Mouse (Mus musculus) liver, embryonic 14.5 days (tissue): ENCODE measurements around the gene Nup133. TPM values are rescaled to one million over a fixed set of nuclear protein-coding genes. Genes with fewer than 3 reads are reported as not detected.
"Not testable (repeated sequence)": the region's sequence is repeated elsewhere in the genome, so short reads cannot be mapped to it uniquely, and the experiment has no call there.

Experiments used
- ATAC-seq: fragments of 200-750 bp; cut with Nextera tagmentation; 2 replicates; pipeline ENCODE4 v1.8.0; 2017; ENCODE audit warnings: moderate number of reproducible peaks, mild to moderate bottlenecking, moderate library complexity; ENCODE audit not compliant: insufficient read depth
- DNase-seq, 3 experiments: peaks; one replicate each; pipeline ENCODE4 v3.0.0-alpha.2; 2012 to 2013; ENCODE audit warnings: low read depth in 3 of 3, low spot score in 3 of 3
- H3K27ac ChIP-seq: fragments of 300-500 bp; sonication (generic); 2 replicates; pipeline ENCODE4 v1.5.1; 2014; ENCODE audit warnings: moderate library complexity, mild to moderate bottlenecking, control low read depth, inconsistent platforms
- H3K27me3 ChIP-seq: fragments of 300-500 bp; sonication (generic); 2 replicates; pipeline ENCODE4 v1.6.1; 2014; ENCODE audit warnings: mild to moderate bottlenecking, low read length, moderate library complexity; ENCODE audit not compliant: control insufficient read depth, insufficient read depth
- H3K36me3 ChIP-seq: fragments of 300-500 bp; sonication (generic); replicated peaks from 2 replicates; pipeline ENCODE4 v1.6.1; 2014; ENCODE audit warnings: low read depth; ENCODE audit not compliant: control insufficient read depth, insufficient read depth
- H3K4me1 ChIP-seq, 2 experiments: fragments of 200-500 bp in 1 of 2; fragments of 300-500 bp in 1 of 2; sonication (generic) in 1 of 2; replicated peaks; 2 replicates each; pipeline ENCODE4 v1.6.1; 2012 to 2014; ENCODE audit warnings: antibody characterized with exemption in 1 of 2, inconsistent platforms in 1 of 2, low read length in 1 of 2; ENCODE audit not compliant: control insufficient read depth in 2 of 2, insufficient read depth in 2 of 2
- H3K4me2 ChIP-seq: fragments of 300-500 bp; sonication (generic); 2 replicates; pipeline ENCODE4 v1.6.1; 2014; ENCODE audit warnings: low read depth, mild to moderate bottlenecking, control low read depth, moderate library complexity
- H3K4me3 ChIP-seq, 2 experiments: fragments of 200-500 bp in 1 of 2; fragments of 300-500 bp in 1 of 2; sonication (generic) in 1 of 2; 2 replicates each; pipeline ENCODE4 v1.5.1; 2012 to 2014; ENCODE audit warnings: low read depth in 2 of 2, low read length in 2 of 2, mild to moderate bottlenecking in 2 of 2, control low read depth in 1 of 2, inconsistent platforms in 1 of 2, moderate library complexity in 1 of 2; ENCODE audit not compliant: insufficient read depth in 1 of 2
- H3K9ac ChIP-seq: fragments of 300-500 bp; sonication (generic); replicated peaks from 2 replicates; pipeline ENCODE4 v1.6.1; 2014; ENCODE audit warnings: mild to moderate bottlenecking, control low read depth, moderate library complexity
- H3K9me3 ChIP-seq: fragments of 300-500 bp; sonication (generic); 2 replicates; pipeline ENCODE4 v1.6.1; 2016; ENCODE audit warnings: low read length, mixed read lengths; ENCODE audit not compliant: control insufficient read depth
- CTCF ChIP-seq: IDR thresholded peaks from 2 replicates; pipeline ENCODE4 v1.5.1; 2016; ENCODE audit warnings: antibody characterized with exemption, low read depth, control low read depth
- EP300 ChIP-seq: IDR thresholded peaks from 2 replicates; pipeline ENCODE4 v1.6.1; 2016; ENCODE audit warnings: antibody characterized with exemption, low read depth
- WGBS: fragments of 180-500 bp; shearing (Covaris S2); extraction: QIAGEN DNeasy Blood & Tissue Kit; methylation state at CpG from one replicate; pipeline ENCODE4 v1.1.7; 2014; ENCODE audit not compliant: insufficient replicate concordance; 5-methylcytosine and 5-hydroxymethylcytosine counted together
- polyA plus RNA-seq, 2 experiments: library from polyadenylated mRNA; depleted of rRNA in 1 of 2; stranded (reverse) in 1 of 2; unstranded in 1 of 2; fragments of >200 nt; fragmentation: Nextera tagmentation in 1 of 2; extraction: Ambion mirVana in 1 of 2; gene quantifications; 2 replicates each; pipeline versions ENCODE4 v1.2.1 to v1.2.3; 2012 to 2014

The Nup133 gene
- polyA plus RNA-seq, 2 experiments, result 17.6 to 23.3 TPM

- Histone ChIP-seq H3K9ac (no peak overlapping the region), H3K27ac (no peak overlapping the region), H3K27me3 (no peaks in the 10 kb centered on the region), H3K9me3 (no peaks in the 10 kb centered on the region), H3K4me1 (peaks cover 0 to 3% of the 10 kb centered on the region in 2 experiments; a peak in 2 of 4 replicates), H3K4me3 (no peak overlapping the region), H3K4me2 (no peak overlapping the region), H3K36me3 (peaks cover 99% of the 10 kb centered on the region)
- WGBS, result 70% methylated on average over 2 of the region's 2 CpGs
- DNase-seq (no peak), ATAC-seq (no peak)
- TF ChIP-seq CTCF (peak; percentile 54), EP300 (no peak)
Observed at GRCm38 (mm10) chr8:123966896-123967295, 17.8 kb upstream of the Nup133 start.

GRCm38 (mm10) chr8:123961371-123961770 lies 12.3 kb upstream of the Nup133 start:
- H3K27me3 ChIP-seq, result no peaks in the 10 kb centered on the region
- whole genome bisulfite sequencing, result 100% methylated on average over 1 of the region's 1 CpGs
- TF ChIP-seq CTCF (no peak), EP300 (no peak)
- no peak overlapping the region for H3K4me2 ChIP-seq
- H3K9me3 ChIP-seq, result no peaks in the 10 kb centered on the region
- DNase-seq (no peak), ATAC-seq (0 out of 2 replicates have a peak, but pooled peaks have one; percentile 28)
- H3K36me3 ChIP-seq, result peaks cover 100% of the 10 kb centered on the region
- H3K27ac ChIP-seq, result no peak overlapping the region
- 0 out of 4 replicates have a peak, but pooled peaks cover 0 to 2% of the 10 kb centered on the region in 2 experiments for H3K4me1 ChIP-seq
- H3K4me3 ChIP-seq, result no peak overlapping the region
- no peak overlapping the region for H3K9ac ChIP-seq

GRCm38 (mm10) chr8:123960556-123960955 lies 11.5 kb upstream of the Nup133 start:
- H3K27ac ChIP-seq, H3K4me3 ChIP-seq, H3K4me1 ChIP-seq, DNase-seq, ATAC-seq, H3K9ac ChIP-seq, H3K9me3 ChIP-seq, H3K4me2 ChIP-seq, H3K27me3 ChIP-seq: not testable (repeated sequence)
- H3K36me3 ChIP-seq, result peaks cover 100% of the 10 kb centered on the region
- WGBS, result 86% methylated on average over 5 of the region's 5 CpGs

GRCm38 (mm10) chr8:123960056-123960455 lies 11.0 kb upstream of the Nup133 start:
- no peak for DNase-seq
- no peak overlapping the region for H3K4me2 ChIP-seq
- H3K9ac ChIP-seq, result no peak overlapping the region
- ATAC-seq, result no peak
- no peak for TF ChIP-seq EP300
- TF ChIP-seq CTCF, result no peak
- whole genome bisulfite sequencing, result 85% methylated on average over 9 of the region's 9 CpGs
- H3K4me3 ChIP-seq, result no peak overlapping the region
- H3K36me3 ChIP-seq, result peaks cover 100% of the 10 kb centered on the region
- no peaks in the 10 kb centered on the region for H3K27me3 ChIP-seq
- no peaks in the 10 kb centered on the region for H3K9me3 ChIP-seq
- 0 out of 4 replicates have a peak, but pooled peaks cover 0 to 2% of the 10 kb centered on the region in 2 experiments for H3K4me1 ChIP-seq
- no peak overlapping the region for H3K27ac ChIP-seq

- WGBS, result 91% methylated on average over 6 of the region's 6 CpGs
- Histone ChIP-seq H3K9me3 (no peaks in the 10 kb centered on the region), H3K4me2 (no peak overlapping the region), H3K27me3 (no peaks in the 10 kb centered on the region), H3K9ac (no peak overlapping the region), H3K36me3 (peaks cover 100% of the 10 kb centered on the region), H3K4me1 (0 out of 4 replicates have a peak, but pooled peaks cover 0 to 2% of the 10 kb centered on the region in 2 experiments), H3K27ac (no peak overlapping the region), H3K4me3 (no peak overlapping the region)
- TF ChIP-seq CTCF, result no peak
- no peak for TF ChIP-seq EP300
- ATAC-seq (no peak), DNase-seq (no peak)
Observed at GRCm38 (mm10) chr8:123959473-123959872, 10.4 kb upstream of the Nup133 start.
